ENCODE assay signal across 21 mouse cellular contexts in the genomic region with DNA sequence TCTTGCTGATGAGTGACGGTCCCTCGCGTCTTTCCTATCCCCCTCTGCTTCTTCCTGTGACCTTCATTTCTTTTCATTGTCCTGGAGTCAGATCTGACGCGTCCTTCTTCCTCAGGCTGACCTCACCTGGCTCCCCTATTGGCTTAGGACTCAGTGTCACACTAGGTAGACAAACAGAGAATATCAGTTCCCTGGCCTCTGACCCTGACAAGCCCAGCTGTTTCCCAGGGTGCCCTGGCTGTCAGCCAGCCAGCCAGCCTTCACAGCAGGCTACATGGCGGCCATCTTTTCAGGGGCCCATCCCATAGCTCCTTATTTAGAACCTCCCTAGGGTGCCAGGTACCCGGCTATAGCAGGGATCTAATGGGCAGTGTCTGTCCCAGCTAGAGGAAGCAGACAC.
A peak's percentile ranks its signal among the peaks of the same experiment; 100 is the strongest.
DNase-seq lines count a peak whose midpoint lies in the region; ATAC-seq and TF ChIP-seq lines count a peak whose summit lies in the region.
"Had no signal": no experiment of that assay in that cellular context is flagged by ENCODE, and none has a peak within 500 bp of the region (broad histone marks: within the 10 kb centered on the region; RNA-seq: fewer than 3 reads in every experiment).

No protein-coding gene starts in this region.

- no peaks in the 10 kb centered on the region for H3K9me3 ChIP-seq in heart, embryonic 13.5 days
- H3K9me3 ChIP-seq: embryonic facial prominence, embryonic 12.5 days; forebrain, embryonic 15.5 days; limb, embryonic 10.5 days; midbrain, embryonic 13.5 days; neural tube, embryonic 12.5 days had no signal

- H3K4me2 ChIP-seq in heart, embryonic 13.5 days, result no peak overlapping the region
- H3K4me2 ChIP-seq: embryonic facial prominence, embryonic 12.5 days; forebrain, embryonic 15.5 days; midbrain, embryonic 13.5 days; neural tube, embryonic 12.5 days had no signal

- peak overlapping the region; percentile 80 for H3K27ac ChIP-seq in heart, embryonic 13.5 days (replicated peaks)
- H3K27ac ChIP-seq in heart, adult 2 months, result no peak overlapping the region
- H3K27ac ChIP-seq: embryonic facial prominence, embryonic 12.5 days; forebrain, embryonic 15.5 days; midbrain, embryonic 13.5 days; neural tube, embryonic 12.5 days had no signal

- H3K4me1 ChIP-seq in heart, embryonic 13.5 days, result peaks cover 85% of the 10 kb centered on the region
- H3K4me1 ChIP-seq in heart, adult 2 months (ENCODE audit: control insufficient read depth, insufficient read depth, low read length), result no peaks in the 10 kb centered on the region

- no peaks in the 10 kb centered on the region; the same call in 1 of the 2 replicates for H3K27me3 ChIP-seq in heart, embryonic 13.5 days (replicated peaks)
- no peaks in the 10 kb centered on the region for H3K27me3 ChIP-seq in heart, adult 2 months (ENCODE audit: control insufficient read depth, insufficient read depth, low read length)
- H3K27me3 ChIP-seq: forebrain, embryonic 15.5 days; neural tube, embryonic 12.5 days had no signal

- 51% methylated on average over 7 of the region's 7 CpGs for WGBS in heart, embryonic 13.5 days
- WGBS in heart, adult 2 months, result 48% methylated on average over 7 of the region's 7 CpGs

- intact Hi-C loops in heart, adult 2 months (cut with DNase I), result no loop called here

- TF ChIP-seq EP300 in heart, adult 2 months (IDR thresholded peaks at IDR 0.05; ENCODE audit: insufficient read depth, low read depth, low read length), result no peak

- no peaks in the 10 kb centered on the region for H3K36me3 ChIP-seq in heart, embryonic 13.5 days
- H3K36me3 ChIP-seq in heart, adult 2 months (ENCODE audit: control insufficient read depth, insufficient read depth, low read length), result no peaks in the 10 kb centered on the region
- H3K36me3 ChIP-seq: embryonic facial prominence, embryonic 12.5 days; forebrain, embryonic 15.5 days; G1E; limb, embryonic 10.5 days; midbrain, embryonic 13.5 days; neural tube, embryonic 12.5 days had no signal

- DNase-seq in adrenal gland, adult 8-10 months, result peak; percentile 16
- DNase-seq in adrenal gland, adult 18-20 months (ENCODE audit: low spot score in 2 of 2), result no peak
- no peak for DNase-seq in heart, adult 2 months
- peak; percentile 39 to 45 for DNase-seq in kidney, postnatal 4 days
- no peak for DNase-seq in kidney, adult 9 months
- DNase-seq in yolk sac, embryonic 10.5 days (ENCODE audit: low spot score), result peak; percentile 65
- DNase-seq: cerebellum, adult 11 months; cerebellum, postnatal 10 days; gastrocnemius, postnatal 14 days; kidney, adult 18-20 months; lung, adult 18-20 months; lung, postnatal 14 days; thymus, postnatal 14 days had no signal

- H3K9ac ChIP-seq in heart, embryonic 13.5 days, result no peak overlapping the region; the same call in 1 of the 2 replicates
- H3K9ac ChIP-seq in heart, adult 2 months (ENCODE audit: low read depth, low read length), result no peak overlapping the region
- H3K9ac ChIP-seq: embryonic facial prominence, embryonic 12.5 days; forebrain, embryonic 15.5 days; midbrain, embryonic 13.5 days; neural tube, embryonic 12.5 days had no signal

- no peak overlapping the region for H3K4me3 ChIP-seq in heart, embryonic 13.5 days
- H3K4me3 ChIP-seq in heart, adult 2 months, result no peak overlapping the region
- H3K4me3 ChIP-seq: embryonic facial prominence, embryonic 12.5 days; erythroblast, embryonic 14.5 days; forebrain, embryonic 15.5 days; limb, embryonic 10.5 days; midbrain, embryonic 13.5 days; neural tube, embryonic 12.5 days had no signal

- no peak for TF ChIP-seq POLR2A in heart, adult 2 months (IDR thresholded peaks at IDR 0.05; ENCODE audit: insufficient read depth, low read depth, low read length)

- no peak for ATAC-seq in heart, embryonic 13.5 days (ENCODE audit: extremely low read depth, insufficient number of reproducible peaks, low FRiP score, low TSS enrichment)
- ATAC-seq: forebrain, embryonic 15.5 days; midbrain, embryonic 13.5 days had no signal

- H3K79me2 ChIP-seq in heart, adult 2 months (replicated peaks; ENCODE audit: control insufficient read depth, insufficient read depth, low read length), result no peaks in the 10 kb centered on the region

- TF ChIP-seq CTCF in heart, adult 2 months (IDR thresholded peaks at IDR 0.05), result no peak

Comparison
In these comparisons a context has a peak if more than half of its experiments do, and no peak if none do; other contexts are left out.
1. DNase-seq: peak in adrenal gland, adult 8-10 months (single experiment), kidney, postnatal 4 days (2 of 2) and yolk sac, embryonic 10.5 days (single experiment); none in adrenal gland, adult 18-20 months (0 of 2), heart, adult 2 months (0 of 2) and kidney, adult 9 months (single experiment).